Mouse (Mus musculus) spleen, postnatal 14 days (tissue): ENCODE data around the gene Mrpl52.

ENCODE experiments used
- DNase-seq, 2 experiments: peaks; one replicate each; pipeline ENCODE4 v3.0.0; 2021 to 2022; ENCODE audit warnings: low spot score in 2 of 2

Gene Mrpl52

DNA sequence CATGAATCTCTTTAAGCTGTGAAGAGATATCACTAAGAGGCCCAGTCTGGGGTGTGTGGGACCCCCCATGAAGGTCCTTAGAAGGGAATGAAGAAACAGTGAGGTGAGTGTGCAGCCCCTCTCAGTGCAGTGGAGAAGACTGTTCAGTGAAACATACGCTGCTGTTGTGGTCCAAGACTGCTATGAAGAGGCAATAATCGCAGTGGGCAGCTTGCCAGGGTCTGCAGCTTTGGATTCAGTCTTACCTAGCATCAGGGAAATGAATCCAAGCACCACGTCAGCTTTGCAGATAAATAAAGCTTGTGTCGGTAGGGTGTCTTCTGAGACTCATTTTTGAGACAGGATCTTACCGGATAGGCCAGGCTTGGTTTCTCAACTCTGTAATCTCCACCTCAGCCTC is 46.0 kb downstream of the Mrpl52 start:
- DNase-seq, result no peak

DNA sequence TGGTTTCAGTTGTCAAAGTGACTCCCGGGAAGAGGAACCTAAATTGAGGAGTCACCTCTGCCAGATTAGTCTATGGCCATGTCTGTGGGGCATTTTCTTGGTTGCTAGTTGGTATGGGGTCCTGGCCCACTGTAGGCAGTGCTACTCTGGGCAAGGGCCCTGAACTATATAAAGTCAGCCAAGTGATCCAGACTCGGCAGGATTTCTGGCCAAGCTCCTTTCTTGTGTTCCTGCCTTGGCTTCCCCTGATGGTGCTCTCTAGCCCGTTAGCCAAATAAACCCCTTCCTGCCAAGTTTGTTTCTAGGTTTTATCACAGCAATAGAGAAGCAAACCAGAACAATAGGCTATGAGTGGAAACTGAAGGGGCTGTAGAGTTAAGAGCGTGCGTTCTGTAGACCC is 48.0 kb downstream of the Mrpl52 start:
- DNase-seq, result no peak

DNA sequence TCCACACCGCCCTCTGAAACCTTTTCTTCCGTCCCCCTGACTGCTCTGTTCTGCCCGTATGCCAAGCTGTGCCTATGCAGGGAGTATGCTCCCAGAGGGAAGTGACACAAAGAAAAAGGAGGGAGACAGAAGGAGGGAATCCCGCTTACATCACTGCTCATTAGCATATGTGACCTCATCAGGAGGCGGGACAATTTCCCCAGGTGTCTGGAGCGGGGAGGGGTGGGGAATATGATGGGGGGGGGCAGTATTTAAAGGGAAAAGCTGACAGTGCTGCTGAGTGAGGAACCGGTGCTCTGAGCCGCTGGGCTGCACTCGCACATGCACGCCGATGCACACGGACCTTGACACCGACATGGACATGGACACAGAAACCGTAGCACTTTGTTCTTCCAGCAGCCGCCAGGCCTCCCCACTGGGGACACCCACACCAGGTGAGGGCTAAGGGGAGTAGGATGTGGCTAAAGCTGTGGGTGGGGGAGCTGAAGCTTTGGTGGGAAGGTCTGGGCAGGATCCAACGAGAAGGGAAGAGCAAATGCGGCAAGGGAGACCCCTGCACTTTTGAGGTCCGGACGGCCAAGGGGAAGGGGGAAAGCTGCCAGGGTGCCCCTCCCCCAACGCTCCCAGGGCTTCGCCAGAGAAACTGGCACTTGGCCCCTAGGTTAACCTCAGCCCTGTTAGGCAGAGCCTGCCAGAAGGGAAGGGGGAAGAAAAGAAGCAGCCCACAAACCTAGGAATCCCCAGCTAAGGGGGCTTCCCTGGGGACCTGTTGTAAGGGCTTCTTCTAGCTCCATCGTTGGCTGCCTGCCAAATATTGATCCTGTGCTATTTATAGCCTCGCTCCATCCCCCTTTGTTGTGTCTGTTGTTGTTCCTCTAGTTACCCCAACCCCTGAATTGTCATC is 49.5 kb downstream of the Mrpl52 start, which contains the start of gene Rem2:
Gene Rem2 (plus strand): TSS at position 160 of the 904 bp plus-strand sequence.
- no peak for DNase-seq

DNA sequence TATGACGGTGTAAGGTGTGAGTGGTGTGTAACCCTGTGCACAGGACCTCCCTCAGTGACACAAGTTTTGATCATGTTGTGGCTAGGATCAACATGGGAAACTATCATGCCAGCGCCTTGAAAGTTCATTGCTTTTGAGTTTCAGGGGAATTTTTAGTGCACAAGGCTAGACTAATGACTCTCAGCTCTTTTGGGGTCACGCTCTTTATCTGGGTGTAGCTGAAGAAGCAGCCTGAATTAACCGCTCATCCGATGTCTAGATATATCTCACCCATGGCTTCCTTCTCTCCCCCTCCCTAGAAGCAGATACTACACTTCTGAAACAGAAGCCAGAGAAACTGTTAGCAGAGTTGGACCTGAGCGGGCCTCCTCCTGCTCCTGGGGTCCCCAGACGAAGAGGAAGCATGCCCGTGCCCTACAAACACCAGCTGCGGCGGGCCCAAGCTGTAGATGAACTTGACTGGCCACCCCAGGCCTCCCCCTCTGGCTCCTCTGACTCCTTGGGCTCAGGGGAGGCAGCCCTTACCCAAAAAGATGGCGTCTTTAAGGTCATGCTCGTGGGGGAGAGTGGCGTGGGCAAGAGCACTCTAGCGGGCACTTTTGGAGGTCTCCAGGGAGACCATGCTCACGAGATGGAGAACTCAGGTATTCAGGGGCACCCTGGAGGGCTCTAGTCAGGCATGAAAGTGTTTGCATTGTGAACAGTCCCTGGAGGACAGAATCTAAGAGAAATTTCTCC is 50.6 kb downstream of the Mrpl52 start:
- DNase-seq, result no peak
